Mouse (Mus musculus): ENCODE results near the gene Sit1. TPM values are rescaled to one million over a fixed set of nuclear protein-coding genes. Genes with fewer than 3 reads are reported as not detected.

The Sit1 gene
- polyA plus RNA-seq, 1 experiment = not detected

- 26% methylated on average over 11 of the region's 11 CpGs for WGBS
- Histone ChIP-seq H3K4me1 (ENCODE audit: control insufficient read depth, insufficient read depth, low read length) (no peaks in the 10 kb centered on the region), H3K27ac (ENCODE audit: control insufficient read depth, insufficient read depth, low read depth, low read length, poor library complexity) (no peak overlapping the region), H3K4me3 (replicated peaks; ENCODE audit: control insufficient read depth, low read depth, low read length) (no peak overlapping the region)
- no peak for TF ChIP-seq CTCF (IDR thresholded peaks at IDR 0.05; ENCODE audit: control insufficient read depth, insufficient read depth, low read length)
- no peak for TF ChIP-seq POLR2A (IDR thresholded peaks at IDR 0.05; ENCODE audit: borderline replicate concordance, control insufficient read depth, low read depth, low read length)
Observed at GRCm38 (mm10) chr4:43515764-43516708, 32.5 kb upstream of the Sit1 start.

DNA sequence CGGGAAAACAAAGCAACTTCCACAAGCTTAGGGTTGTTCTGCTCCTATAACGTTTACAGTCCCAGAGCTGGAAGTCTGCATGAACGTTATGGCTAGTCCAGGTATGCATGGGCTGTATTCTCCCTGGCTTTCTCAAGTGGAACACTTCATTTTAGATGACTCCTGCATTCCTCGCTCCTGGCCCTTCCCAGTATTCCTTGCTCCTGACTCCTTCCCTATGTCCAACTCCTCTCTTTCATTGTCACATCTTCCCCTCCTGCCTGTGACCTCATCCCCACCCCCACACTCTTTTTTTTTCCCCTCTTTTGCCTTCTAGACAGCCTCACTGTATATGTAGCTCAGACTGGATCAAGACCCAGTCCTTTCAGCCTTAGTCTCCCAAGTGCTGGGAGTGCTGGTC, 30.3 kb upstream of the Sit1 start:
- no peaks in the 10 kb centered on the region; the same call in 1 of the 2 replicates for H3K4me1 ChIP-seq (ENCODE audit: control insufficient read depth, insufficient read depth, low read length)
- no peak overlapping the region for H3K27ac ChIP-seq (ENCODE audit: control insufficient read depth, insufficient read depth, low read depth, low read length, poor library complexity)
- no peak overlapping the region for H3K4me3 ChIP-seq (replicated peaks; ENCODE audit: control insufficient read depth, low read depth, low read length)
- WGBS = 77% methylated on average over 4 of the region's 4 CpGs
- no peak for TF ChIP-seq POLR2A (IDR thresholded peaks at IDR 0.05; ENCODE audit: borderline replicate concordance, control insufficient read depth, low read depth, low read length)

GRCm38 (mm10) chr4:43513300-43513699, 29.8 kb upstream of the Sit1 start:
- Histone ChIP-seq H3K4me3 (replicated peaks; ENCODE audit: control insufficient read depth, low read depth, low read length) (no peak overlapping the region), H3K4me1 (ENCODE audit: control insufficient read depth, insufficient read depth, low read length) (no peaks in the 10 kb centered on the region; the same call in 1 of the 2 replicates), H3K27ac (ENCODE audit: control insufficient read depth, insufficient read depth, low read depth, low read length, poor library complexity) (no peak overlapping the region)
- 87% methylated on average over 4 of the region's 4 CpGs for WGBS
- no peak for TF ChIP-seq CTCF (IDR thresholded peaks at IDR 0.05; ENCODE audit: control insufficient read depth, insufficient read depth, low read length)
- TF ChIP-seq POLR2A (IDR thresholded peaks at IDR 0.05; ENCODE audit: borderline replicate concordance, control insufficient read depth, low read depth, low read length) = no peak

GRCm38 (mm10) chr4:43512653-43513052, 29.1 kb upstream of the Sit1 start:
- 86% methylated on average over 7 of the region's 7 CpGs for WGBS

GRCm38 (mm10) chr4:43511675-43512454, 28.3 kb upstream of the Sit1 start:
- H3K4me1 ChIP-seq (ENCODE audit: control insufficient read depth, insufficient read depth, low read length) = no peaks in the 10 kb centered on the region; the same call in 1 of the 2 replicates
- H3K27ac ChIP-seq (ENCODE audit: control insufficient read depth, insufficient read depth, low read depth, low read length, poor library complexity) = no peak overlapping the region
- H3K4me3 ChIP-seq (replicated peaks; ENCODE audit: control insufficient read depth, low read depth, low read length) = no peak overlapping the region
- TF ChIP-seq POLR2A (IDR thresholded peaks at IDR 0.05; ENCODE audit: borderline replicate concordance, control insufficient read depth, low read depth, low read length) (no peak), CTCF (IDR thresholded peaks at IDR 0.05; ENCODE audit: control insufficient read depth, insufficient read depth, low read length) (no peak)
- 81% methylated on average over 19 of the region's 19 CpGs for WGBS

More at GRCm38 (mm10) chr4:43512653-43513052, 29.1 kb upstream of the Sit1 start:
- TF ChIP-seq POLR2A (IDR thresholded peaks at IDR 0.05; ENCODE audit: borderline replicate concordance, control insufficient read depth, low read depth, low read length) = no peak
- Histone ChIP-seq H3K4me3 (replicated peaks; ENCODE audit: control insufficient read depth, low read depth, low read length) (no peak overlapping the region), H3K4me1 (ENCODE audit: control insufficient read depth, insufficient read depth, low read length) (no peaks in the 10 kb centered on the region; the same call in 1 of the 2 replicates), H3K27ac (ENCODE audit: control insufficient read depth, insufficient read depth, low read depth, low read length, poor library complexity) (no peak overlapping the region)

GRCm38 (mm10) chr4:43509109-43509508, 25.6 kb upstream of the Sit1 start:
- Histone ChIP-seq H3K4me1 (ENCODE audit: control insufficient read depth, insufficient read depth, low read length) (no peaks in the 10 kb centered on the region; the same call in 1 of the 2 replicates), H3K27ac (ENCODE audit: control insufficient read depth, insufficient read depth, low read depth, low read length, poor library complexity) (peak overlapping the region; percentile 11)
- 6% methylated on average over 9 of the region's 9 CpGs for WGBS

GRCm38 (mm10) chr4:43508666-43508997, 25.1 kb upstream of the Sit1 start:
- no peak for TF ChIP-seq CTCF (IDR thresholded peaks at IDR 0.05; ENCODE audit: control insufficient read depth, insufficient read depth, low read length)
- TF ChIP-seq POLR2A (IDR thresholded peaks at IDR 0.05; ENCODE audit: borderline replicate concordance, control insufficient read depth, low read depth, low read length) = peak; percentile 69; the same call in 1 of the 2 replicates
- Histone ChIP-seq H3K4me1 (ENCODE audit: control insufficient read depth, insufficient read depth, low read length) (no peaks in the 10 kb centered on the region; the same call in 1 of the 2 replicates), H3K27ac (ENCODE audit: control insufficient read depth, insufficient read depth, low read depth, low read length, poor library complexity) (peak overlapping the region; percentile 59), H3K4me3 (replicated peaks; ENCODE audit: control insufficient read depth, low read depth, low read length) (peak overlapping the region; percentile 74)
- WGBS = 1% methylated on average over 13 of the region's 13 CpGs

More at GRCm38 (mm10) chr4:43509109-43509508, 25.6 kb upstream of the Sit1 start:
- no peak for TF ChIP-seq CTCF (IDR thresholded peaks at IDR 0.05; ENCODE audit: control insufficient read depth, insufficient read depth, low read length)
- TF ChIP-seq POLR2A (IDR thresholded peaks at IDR 0.05; ENCODE audit: borderline replicate concordance, control insufficient read depth, low read depth, low read length) = no peak
- H3K4me3 ChIP-seq (replicated peaks; ENCODE audit: control insufficient read depth, low read depth, low read length) = peak overlapping the region; percentile 74
